Mouse (Mus musculus): ENCODE results near the gene Bag6.

GRCm38 (mm10) chr17:35192924-35193323 is 57.9 kb downstream of the Bag6 start:
- TF ChIP-seq CTCF (conservative IDR thresholded peaks at IDR 0.05; ENCODE audit: low read length) (no peak), NANOG (IDR thresholded peaks at IDR 0.05; ENCODE audit: borderline replicate concordance, low read length) (no peak)

All from E14TG2a.4 (cell line).